Mouse (Mus musculus): ENCODE data around the gene Atxn1. TPM values are rescaled to one million over a fixed set of nuclear protein-coding genes. Genes with fewer than 3 reads are reported as not detected.

Gene Atxn1
- total RNA-seq, 2 experiments from 2014 or later, result under 0.01 to 2.4 TPM

DNA sequence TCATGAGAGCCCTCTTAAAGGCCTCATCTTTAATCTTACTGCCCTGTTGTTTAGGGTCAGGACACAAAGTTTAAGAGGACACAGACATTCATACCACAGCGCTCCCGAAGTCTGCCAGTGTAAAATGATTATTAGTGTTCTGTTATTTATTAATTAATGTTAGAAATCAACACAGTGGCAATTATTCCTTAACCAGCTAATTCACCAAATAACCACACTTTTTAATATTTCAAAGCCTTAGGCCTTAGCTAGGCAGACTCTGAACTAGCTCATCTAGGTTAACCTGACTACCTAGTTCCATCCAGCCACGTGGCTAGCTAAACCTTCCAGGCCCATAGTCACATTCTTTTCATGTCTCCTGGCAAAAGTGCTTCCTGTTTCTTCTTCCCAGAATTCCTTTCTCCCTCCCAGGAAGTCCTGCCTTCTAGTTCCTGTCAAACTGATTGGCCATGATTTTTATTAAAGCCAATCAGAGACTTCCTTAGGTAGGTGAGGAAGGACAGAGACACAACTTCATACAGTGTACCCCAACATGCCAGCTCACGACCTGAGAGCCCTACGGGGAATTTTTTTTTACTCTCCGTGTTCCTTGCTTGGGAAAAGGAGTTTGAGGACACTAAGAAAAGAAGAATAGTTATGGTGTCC is 439.9 kb downstream of the Atxn1 start:
- no peak for ATAC-seq (replicated peaks; ENCODE audit: low FRiP score, poor library complexity, severe bottlenecking)

GRCm38 (mm10) chr13:45524305-45524704 is 440.5 kb downstream of the Atxn1 start:
- no peak for ATAC-seq (replicated peaks; ENCODE audit: low FRiP score, poor library complexity, severe bottlenecking)

GRCm38 (mm10) chr13:45516501-45517393 is 448.1 kb downstream of the Atxn1 start:
- ATAC-seq (replicated peaks; ENCODE audit: low FRiP score, poor library complexity, severe bottlenecking), result no peak

DNA sequence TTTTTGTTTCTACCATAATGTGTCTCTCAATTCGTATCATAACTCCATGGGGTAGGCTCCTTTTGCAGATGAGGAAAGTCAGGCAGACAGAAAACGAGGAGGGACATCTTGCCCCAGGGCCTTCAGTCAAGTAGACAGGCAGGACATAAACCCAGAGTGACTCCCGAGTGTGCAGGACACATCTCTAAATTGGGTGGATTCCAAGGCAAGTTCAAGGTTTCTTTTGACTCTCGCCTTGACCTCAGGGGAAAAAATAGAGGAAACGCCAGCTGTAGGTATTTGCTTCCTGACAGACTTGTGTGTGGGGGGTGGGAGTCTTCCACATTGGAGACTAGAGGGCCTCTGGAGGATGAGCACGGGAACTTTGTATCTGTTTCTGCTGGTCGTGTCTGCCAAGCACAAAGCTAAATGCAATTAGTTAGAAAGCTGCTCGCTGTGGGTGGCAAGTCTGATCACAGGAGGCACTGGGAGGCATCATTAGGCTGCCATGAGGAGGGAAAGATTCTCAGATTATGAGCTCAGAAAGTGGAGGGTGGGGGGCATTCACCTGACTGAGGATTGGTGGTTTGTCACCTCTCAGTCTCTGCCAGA is 449.9 kb downstream of the Atxn1 start:
- no peak for ATAC-seq (replicated peaks; ENCODE audit: low FRiP score, poor library complexity, severe bottlenecking)

DNA sequence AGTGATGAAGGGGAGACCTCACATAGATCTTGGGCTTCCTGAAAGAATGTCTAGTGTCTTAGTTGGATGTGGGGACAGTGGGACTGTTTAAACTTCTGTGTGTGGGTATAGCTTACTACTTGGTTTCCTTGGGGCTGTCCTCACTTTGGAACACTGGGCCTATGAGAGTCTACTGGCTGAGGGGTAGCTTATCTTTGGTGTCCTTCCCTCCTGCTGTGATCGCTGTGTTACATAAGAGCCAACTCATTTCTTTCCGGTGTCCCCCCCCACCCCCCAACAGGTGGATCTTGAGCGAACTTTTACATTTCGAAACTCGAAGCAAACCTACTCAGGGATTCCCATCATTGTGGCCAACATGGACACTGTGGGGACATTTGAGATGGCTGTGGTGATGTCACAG is 450.7 kb downstream of the Atxn1 start:
- ATAC-seq (replicated peaks; ENCODE audit: low FRiP score, poor library complexity, severe bottlenecking), result no peak

- no peak for ATAC-seq (replicated peaks; ENCODE audit: low FRiP score, poor library complexity, severe bottlenecking)
These were observed 451.5 kb downstream of the Atxn1 start for GRCm38 (mm10) chr13:45513009-45513984.

GRCm38 (mm10) chr13:45512531-45512930 is 452.3 kb downstream of the Atxn1 start:
- no peak for ATAC-seq (replicated peaks; ENCODE audit: low FRiP score, poor library complexity, severe bottlenecking)

DNA sequence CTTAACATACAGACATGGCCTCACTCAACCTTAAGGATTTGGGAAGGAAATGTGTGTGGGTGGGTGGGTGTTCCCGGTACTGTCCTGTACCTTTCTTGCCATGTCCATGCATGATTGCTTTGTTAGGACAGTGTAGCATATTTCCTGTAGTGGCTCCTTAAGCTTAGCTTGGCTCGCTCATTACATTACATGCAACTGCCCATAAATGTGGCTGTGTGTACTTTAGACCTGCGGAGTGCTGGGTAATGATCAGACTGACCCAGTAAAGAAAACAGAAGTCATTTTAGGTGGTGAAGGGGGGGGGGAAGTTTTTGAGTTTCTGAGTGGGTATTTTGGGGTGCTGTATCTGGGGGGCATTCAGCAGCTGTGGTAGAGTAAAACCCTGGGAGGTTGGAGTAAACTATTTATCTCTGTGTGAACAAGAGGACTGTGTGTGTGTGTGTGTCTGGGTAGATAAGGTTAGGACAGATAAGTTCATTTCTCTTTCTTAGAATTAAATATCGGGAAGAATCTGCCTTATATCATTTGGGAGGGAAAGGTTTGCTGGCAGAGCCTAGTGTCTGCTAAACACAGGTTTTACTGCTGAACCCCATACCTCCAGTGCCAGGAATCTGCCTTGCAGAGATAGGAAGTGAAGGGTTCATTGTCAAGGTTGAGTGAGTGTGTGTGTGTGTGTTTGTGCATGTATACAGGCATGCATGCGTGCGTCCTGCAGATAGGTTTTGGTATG is 452.9 kb downstream of the Atxn1 start:
- ATAC-seq (replicated peaks; ENCODE audit: low FRiP score, poor library complexity, severe bottlenecking), result no peak

DNA sequence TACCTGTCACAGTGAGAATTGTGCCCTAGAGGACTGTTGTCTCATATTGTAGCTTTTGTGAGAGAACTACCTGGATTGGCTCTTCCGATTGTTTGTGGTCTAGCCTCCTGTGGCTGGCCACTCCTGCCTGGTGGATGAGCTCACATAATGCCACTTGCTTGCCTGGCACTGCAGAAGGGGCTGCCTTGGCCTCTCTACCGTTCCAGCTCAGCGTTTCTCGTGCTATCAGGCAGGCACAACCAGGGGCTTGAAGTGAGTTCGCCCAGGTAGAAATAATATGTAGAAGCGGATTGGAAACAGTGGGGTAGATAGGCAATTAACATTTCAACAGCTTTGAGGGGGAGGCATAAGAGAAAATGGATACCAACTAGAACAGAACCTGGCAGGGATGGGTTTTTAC is 455.4 kb downstream of the Atxn1 start:
- ATAC-seq (replicated peaks; ENCODE audit: low FRiP score, poor library complexity, severe bottlenecking), result no peak

DNA sequence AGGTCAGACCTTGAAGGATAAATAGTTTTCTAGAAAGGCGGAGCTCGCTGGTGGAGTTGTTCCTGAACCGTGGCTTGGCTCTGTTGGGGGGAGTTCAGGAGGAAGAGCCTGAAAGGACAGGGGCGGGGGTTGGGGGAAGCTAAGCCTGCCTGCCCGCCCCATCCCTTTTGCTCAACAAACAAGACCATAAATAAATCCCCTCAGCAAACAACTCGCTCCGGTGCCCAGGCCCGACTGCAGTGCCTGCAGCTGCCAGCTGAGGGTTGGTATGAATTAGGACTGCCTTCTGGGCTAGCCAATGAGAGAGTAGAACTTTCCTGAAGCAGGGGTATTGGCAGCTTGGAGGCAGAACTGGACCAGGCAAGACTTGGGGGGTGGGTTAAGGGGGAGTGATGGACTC is 456.3 kb downstream of the Atxn1 start:
- ATAC-seq (replicated peaks; ENCODE audit: low FRiP score, poor library complexity, severe bottlenecking), result no peak

DNA sequence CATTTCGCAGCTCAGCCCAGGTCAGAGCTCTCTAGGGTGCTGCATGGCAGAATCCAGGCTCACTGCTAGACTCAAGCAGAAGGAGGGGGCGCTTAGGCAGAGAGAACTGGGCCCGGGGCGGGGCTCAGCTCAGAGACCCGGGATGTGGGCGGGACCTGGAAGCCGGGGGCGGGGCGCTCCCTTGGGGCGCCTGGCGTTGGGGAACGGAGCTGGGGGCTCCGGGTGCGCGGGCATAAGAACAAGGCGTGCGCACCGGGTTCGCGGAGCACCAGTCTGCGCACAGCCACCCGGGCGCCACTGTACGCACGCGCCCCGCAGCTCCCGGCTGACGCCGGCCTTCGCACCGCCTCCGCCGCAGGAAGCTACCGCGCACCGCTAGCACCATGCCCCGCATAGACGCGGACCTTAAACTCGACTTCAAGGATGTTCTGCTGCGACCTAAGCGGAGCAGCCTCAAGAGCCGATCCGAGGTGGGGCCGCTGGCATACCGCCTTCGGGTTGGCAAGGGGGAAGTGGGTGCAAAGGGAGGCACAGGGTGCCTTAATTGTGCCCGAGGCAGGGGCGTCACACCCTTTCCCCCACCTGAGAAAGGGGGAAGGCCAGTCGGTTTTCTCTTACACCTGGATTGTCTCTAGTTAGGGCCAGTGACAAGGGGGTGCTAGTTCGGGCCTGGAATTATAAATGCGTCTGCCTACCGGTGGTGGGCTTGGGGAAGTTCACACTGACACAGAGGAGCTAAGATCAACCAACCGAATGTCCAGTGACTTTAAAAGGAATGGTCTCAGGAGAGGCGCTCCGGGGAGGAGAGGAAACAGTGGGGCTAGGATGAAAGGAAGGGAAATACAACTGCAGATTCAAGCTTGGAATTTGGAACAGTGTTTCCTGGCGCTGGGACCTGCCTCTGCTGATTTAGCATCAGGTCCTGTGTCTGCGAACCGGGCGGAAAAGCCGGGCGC is 457.3 kb downstream of the Atxn1 start, which contains the start of gene Gmpr:
Gene Gmpr (plus strand): TSS at position 171 of the 956 bp plus-strand sequence.
- no peak for ATAC-seq (replicated peaks; ENCODE audit: low FRiP score, poor library complexity, severe bottlenecking)

DNA sequence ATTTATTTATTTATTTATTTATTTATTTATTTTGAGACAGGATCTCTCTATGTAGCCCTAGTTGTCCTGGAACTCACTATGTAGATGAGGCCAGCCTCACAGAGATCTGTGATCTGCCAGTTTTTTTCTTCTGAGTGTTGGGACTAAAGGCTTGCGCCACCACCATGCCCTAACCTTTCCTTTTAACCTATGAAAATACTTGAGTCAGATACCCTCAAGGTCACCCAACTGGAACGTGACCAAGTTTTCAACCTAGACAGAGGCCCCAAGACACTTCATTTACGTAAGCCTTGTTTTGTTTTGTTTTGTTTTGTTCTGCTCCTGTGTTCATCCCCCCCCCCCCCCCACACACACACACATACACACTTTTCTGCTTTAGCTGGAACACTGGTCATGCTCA is 459.3 kb downstream of the Atxn1 start:
- no peak for ATAC-seq (replicated peaks; ENCODE audit: low FRiP score, poor library complexity, severe bottlenecking)

- no peak for ATAC-seq (replicated peaks; ENCODE audit: low FRiP score, poor library complexity, severe bottlenecking)
These were observed 462.0 kb downstream of the Atxn1 start for GRCm38 (mm10) chr13:45502791-45503190.

- no peak for ATAC-seq (replicated peaks; ENCODE audit: low FRiP score, poor library complexity, severe bottlenecking)
These were observed 464.9 kb downstream of the Atxn1 start for GRCm38 (mm10) chr13:45499906-45500305.

All from erythroblast, adult 5-6 weeks (primary cell).